Mouse (Mus musculus) CH12.LX (cell line): ENCODE data around the gene Tyk2. TPM values are rescaled to one million over a fixed set of nuclear protein-coding genes. Genes with fewer than 3 reads are reported as not detected.
A peak's percentile ranks its signal among the peaks of the same experiment; 100 is the strongest.

Experiments
- DNase-seq: peaks from one replicate; pipeline ENCODE4 v3.0.0-alpha.2; 2013; ENCODE audit errors: extremely low read depth
- H3K27ac ChIP-seq: 2 replicates; pipeline ENCODE4 v1.5.1; 2012; ENCODE audit warnings: low read depth, mild to moderate bottlenecking, control low read depth, moderate library complexity; ENCODE audit not compliant: insufficient read depth
- H3K27me3 ChIP-seq: replicated peaks from 2 replicates; pipeline ENCODE3; 2012; ENCODE audit warnings: inconsistent platforms
- H3K36me3 ChIP-seq, 2 experiments: replicated peaks in 1 of 2; 2 replicates each; pipeline versions ENCODE3 to v1.6.1; 2012; ENCODE audit warnings: inconsistent platforms in 1 of 2, low read length in 1 of 2, mild to moderate bottlenecking in 1 of 2, mixed read lengths in 1 of 2, moderate library complexity in 1 of 2; ENCODE audit not compliant: control insufficient read depth in 1 of 2, insufficient read depth in 1 of 2
- H3K4me1 ChIP-seq, 2 experiments: 2 replicates each; pipeline ENCODE4 v1.6.1; 2012; ENCODE audit warnings: inconsistent platforms in 1 of 2, moderate library complexity in 1 of 2; ENCODE audit not compliant: insufficient read depth in 2 of 2, control insufficient read depth in 1 of 2
- H3K4me2 ChIP-seq: 2 replicates; pipeline ENCODE4 v1.6.1; 2012; ENCODE audit warnings: low read depth, mild to moderate bottlenecking, control low read depth; ENCODE audit not compliant: poor library complexity, insufficient read depth, severe bottlenecking
- H3K4me3 ChIP-seq, 3 experiments: fragments of 150-350 bp in 1 of 3; sonication (generic) in 1 of 3; replicated peaks in 1 of 3; 2 replicates each; pipeline versions ENCODE3 to v1.5.1; 2011 to 2012; ENCODE audit warnings: low read depth in 2 of 3, low read length in 2 of 3, mild to moderate bottlenecking in 2 of 3, moderate library complexity in 2 of 3, control low read depth in 1 of 3, improper control_type of control experiment in 1 of 3, inconsistent platforms in 1 of 3, mixed read lengths in 1 of 3; ENCODE audit not compliant: poor library complexity in 1 of 3
- H3K79me2 ChIP-seq: replicated peaks from 2 replicates; pipeline ENCODE4 v1.6.1; 2012; ENCODE audit warnings: mild to moderate bottlenecking, moderate library complexity; ENCODE audit not compliant: control insufficient read depth, poor library complexity, insufficient read depth, severe bottlenecking; ENCODE audit errors: extremely low read depth
- H3K9ac ChIP-seq: 2 replicates; pipeline ENCODE4 v1.6.1; 2012; ENCODE audit warnings: low read depth, mild to moderate bottlenecking, control low read depth, moderate library complexity; ENCODE audit not compliant: insufficient read depth
- H3K9me3 ChIP-seq: replicated peaks from 2 replicates; pipeline ENCODE3; 2012; ENCODE audit warnings: low read length, inconsistent platforms, mixed read lengths
- BHLHE40 ChIP-seq: IDR thresholded peaks from 2 replicates; pipeline ENCODE4 v1.6.1; 2011; ENCODE audit warnings: mild to moderate bottlenecking, low read depth, low read length, improper control_type of control experiment
- IRF4 ChIP-seq: IDR thresholded peaks from 2 replicates; pipeline ENCODE4 v1.6.1; 2014; ENCODE audit warnings: low read depth, mild to moderate bottlenecking, inconsistent platforms, low read length, improper control_type of control experiment
- KAT2A ChIP-seq: IDR thresholded peaks from 2 replicates; pipeline ENCODE4 v1.6.1; 2012; ENCODE audit warnings: low read length, improper control_type of control experiment, inconsistent platforms; ENCODE audit not compliant: insufficient replicate concordance
- MEF2A ChIP-seq: IDR thresholded peaks from 2 replicates; pipeline ENCODE4 v1.6.1; 2014; ENCODE audit warnings: low read depth, mild to moderate bottlenecking, inconsistent platforms, low read length, improper control_type of control experiment, borderline replicate concordance
- POLR2AphosphoS2 ChIP-seq: IDR thresholded peaks from 2 replicates; pipeline ENCODE4 v1.6.1; 2011; ENCODE audit warnings: low read depth, low read length, improper control_type of control experiment
- TCF12 ChIP-seq: IDR thresholded peaks from 2 replicates; pipeline ENCODE4 v1.6.1; 2014; ENCODE audit warnings: low read depth, mild to moderate bottlenecking, inconsistent platforms, low read length, improper control_type of control experiment
- ZNF384 ChIP-seq: IDR thresholded peaks from 2 replicates; pipeline ENCODE4 v1.6.1; 2012; ENCODE audit warnings: low read depth, low read length, improper control_type of control experiment, inconsistent platforms
- dilution Hi-C: fragments of 300-500 bp; cut with MboI; formaldehyde crosslinking; loops from 2 replicates; pipeline ENCODE4 v1.14.3; 2020; ENCODE audit warnings: low sequenced_read_pairs; ENCODE audit not compliant: extremely low pct_unique_long_range_greater_than_20kb, extremely low pct_ligation_motif_present
- in situ Hi-C: fragments of 300-500 bp; cut with MboI; formaldehyde crosslinking; loops from 3 replicates; pipeline ENCODE4 v1.14.3; 2019; ENCODE audit warnings: low sequenced_read_pairs, low pct_ligation_motif_present, low pct_unique_long_range_greater_than_20kb, mixed read lengths
- polyA plus RNA-seq: library from polyadenylated mRNA; unstranded; fragments of >175 nt; gene quantifications from 2 replicates; pipeline ENCODE4 v1.2.1, GENCODE M21; 2012; ENCODE audit warnings: low read depth; ENCODE audit not compliant: insufficient read length
- total RNA-seq, 2 experiments: library from RNA; depleted of rRNA; stranded (reverse); fragments of 300-350 nt in 1 of 2; fragments of >200 nt in 1 of 2; gene quantifications; 2 replicates each; pipeline ENCODE4 v1.2.3; 2012 to 2014

Tyk2 gene
- total and polyA plus RNA-seq, 3 experiments, result 40.6 to 80.0 (median 49.6) TPM

GRCm38 (mm10) chr9:21165041-21165951 lies 34.3 kb upstream of the Tyk2 start, which contains the start of gene Pde4a:
Pde4a (plus strand) TSS chr9:21165714.
- Histone ChIP-seq H3K9me3 (peaks cover 12% of the 10 kb centered on the region), H3K27me3 (no peaks in the 10 kb centered on the region), H3K79me2 (no peaks in the 10 kb centered on the region), H3K27ac (no peak within 1 kb of the TSS), H3K4me2 (0 out of 2 replicates have a peak within 1 kb of the TSS, but pooled peaks have one; percentile 2), H3K36me3 (peaks cover 0 to 21% of the 10 kb centered on the region in 2 experiments), H3K4me1 (peaks cover 21 to 54% of the 10 kb centered on the region in 2 experiments), H3K9ac (no peak within 1 kb of the TSS), H3K4me3 (no peak within 1 kb of the TSS)
- in situ Hi-C loops, result no loop called here
- DNase-seq, result no peak
- dilution Hi-C loops, result no loop called here
- TF ChIP-seq MEF2A (no peak), ZNF384 (no peak)

DNA sequence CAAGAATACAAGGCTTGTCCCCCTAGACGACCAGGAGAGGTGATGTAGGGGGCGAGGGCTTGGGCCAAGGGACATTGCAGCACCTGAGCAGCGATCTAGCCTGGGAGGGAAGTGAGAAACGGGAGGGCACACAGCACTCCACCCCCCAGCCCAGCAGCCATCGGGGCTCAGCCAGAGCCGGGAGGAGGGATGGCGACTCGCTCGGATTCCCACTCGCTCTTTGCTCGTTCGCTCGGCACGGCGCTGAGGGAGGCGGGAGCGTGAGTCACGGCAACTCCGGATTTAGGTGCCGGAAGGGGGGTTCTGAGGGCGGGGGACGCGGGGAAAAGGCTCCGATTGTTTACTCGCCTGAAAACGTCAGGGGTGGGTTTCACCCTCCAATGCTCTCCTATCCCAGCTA lies 33.0 kb upstream of the Tyk2 start:
- no peaks in the 10 kb centered on the region for H3K79me2 ChIP-seq
- H3K27ac ChIP-seq, result no peak overlapping the region
- 0 out of 2 replicates have a peak overlapping the region, but pooled peaks have one; percentile 2 for H3K4me2 ChIP-seq
- peak; percentile 16; the same call in 1 of the 2 replicates for TF ChIP-seq BHLHE40
- TF ChIP-seq KAT2A, result no peak
- TF ChIP-seq TCF12, result peak; percentile 26; the same call in 1 of the 2 replicates
- TF ChIP-seq IRF4, result peak; percentile 62
- H3K27me3 ChIP-seq, result no peaks in the 10 kb centered on the region
- dilution Hi-C loops (no loop called here), in situ Hi-C loops (no loop called here)
- peaks cover 12% of the 10 kb centered on the region for H3K9me3 ChIP-seq
- DNase-seq, result no peak
- H3K4me3 ChIP-seq, result peak overlapping the region in 1 of 3 experiments; percentile 28
- H3K9ac ChIP-seq, result no peak overlapping the region
- peaks cover 22 to 50% of the 10 kb centered on the region in 2 experiments for H3K4me1 ChIP-seq
- H3K36me3 ChIP-seq, result peaks cover 0 to 21% of the 10 kb centered on the region in 2 experiments

GRCm38 (mm10) chr9:21163086-21164050 lies 32.3 kb upstream of the Tyk2 start:
- H3K9ac ChIP-seq, result no peak overlapping the region
- H3K4me2 ChIP-seq, result no peak overlapping the region
- H3K4me1 ChIP-seq, result peaks cover 18 to 44% of the 10 kb centered on the region in 2 experiments
- no peak for DNase-seq
- H3K4me3 ChIP-seq, result no peak overlapping the region
- no peaks in the 10 kb centered on the region for H3K27me3 ChIP-seq
- no peak overlapping the region for H3K27ac ChIP-seq
- in situ Hi-C loops, result no loop called here
- peaks cover 0 to 21% of the 10 kb centered on the region in 2 experiments for H3K36me3 ChIP-seq
- H3K9me3 ChIP-seq, result peaks cover 15% of the 10 kb centered on the region
- no peaks in the 10 kb centered on the region for H3K79me2 ChIP-seq
- TF ChIP-seq BHLHE40 (0 out of 2 replicates have a peak, but pooled peaks have one; percentile 4), POLR2AphosphoS2 (no peak)
- TF ChIP-seq, all 38 proteins: peak for 1
- dilution Hi-C loops, result no loop called here
